Mouse (Mus musculus): ENCODE data around the gene Pitpnc1. TPM values are rescaled to one million over a fixed set of nuclear protein-coding genes. Genes with fewer than 3 reads are reported as not detected.

The Pitpnc1 gene
- 23.5 and 24.8 TPM in 2 replicates for polyA plus RNA-seq (2012; rRNA removed)

GRCm38 (mm10) chr11:107470521-107471041 lies at the start of gene Pitpnc1:
Gene Pitpnc1 (minus strand): TSS chr11:107470699.

GRCm38 (mm10) chr11:107479053-107479861 lies 8.8 kb upstream of the Pitpnc1 start, which contains the start of gene Psmd12:
Gene Psmd12 (plus strand): TSS chr11:107479484.

DNA sequence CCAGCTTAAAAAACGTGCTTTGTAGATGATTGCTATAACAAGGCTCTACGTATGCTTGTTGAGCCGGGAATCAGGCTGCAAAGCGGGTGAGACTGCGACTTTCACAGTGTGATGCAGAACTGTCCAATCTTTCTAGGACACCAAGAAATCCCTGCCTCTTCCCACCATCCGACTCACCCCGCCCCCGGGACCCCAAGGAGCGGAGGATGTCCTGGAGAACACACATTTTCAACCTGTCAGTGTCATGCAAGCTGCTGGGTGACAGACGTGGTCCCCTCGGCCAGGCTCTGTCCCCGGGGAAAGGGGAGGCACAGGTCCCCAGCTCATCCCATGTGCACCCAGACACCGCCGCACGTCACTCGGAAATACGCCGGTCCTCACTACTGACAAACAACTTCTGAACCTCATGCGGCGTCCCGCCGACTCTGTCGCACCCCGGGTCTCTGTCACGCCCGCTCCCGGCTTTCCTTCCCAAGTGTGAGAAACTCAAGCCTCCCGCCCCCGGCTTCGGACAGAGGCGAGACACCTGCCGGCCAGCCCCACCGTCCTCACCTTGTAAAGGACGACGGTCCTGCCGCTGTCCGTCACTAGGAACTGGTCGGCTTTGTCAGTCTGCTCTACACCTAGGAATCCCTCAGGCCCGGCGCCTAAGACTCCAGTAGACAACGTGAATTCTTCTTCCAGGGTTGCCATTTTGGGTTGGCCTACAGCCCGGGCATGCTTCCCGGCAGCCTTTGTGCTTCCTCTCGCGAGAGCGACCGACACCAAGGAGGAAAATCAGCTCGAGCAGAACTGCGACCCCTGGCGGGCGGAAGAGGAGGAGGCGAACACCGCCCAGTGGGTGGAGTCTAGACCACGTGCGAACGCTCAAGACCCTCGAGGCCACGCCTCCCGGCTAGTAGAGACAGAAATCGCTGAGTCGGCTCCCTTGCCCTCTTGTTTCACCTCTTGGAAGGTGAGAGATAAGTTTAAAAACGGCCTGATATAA lies 281.6 kb downstream of the Pitpnc1 start, which contains the start of gene Nol11:
Nol11 (minus strand) TSS at position 817 of the 988 bp plus-strand sequence.

Other genes with a start within 250 kb of the Pitpnc1 start
- 72.3 and 74.2 TPM in 2 replicates for gene Psmd12, start 8.8 kb upstream of the Pitpnc1 start, polyA plus RNA-seq (2012; rRNA removed)
- 14.0 and 14.2 TPM in 2 replicates for gene Helz, start 77.2 kb upstream of the Pitpnc1 start, polyA plus RNA-seq (2012; rRNA removed)
- gene Cacng1, start 245.8 kb upstream of the Pitpnc1 start, polyA plus RNA-seq (2012; rRNA removed) = 1.4 and 2.9 TPM in 2 replicates

Data from central nervous system, embryonic 14 days (tissue).